Mouse (Mus musculus): ENCODE results near the gene Ehmt1. TPM values are rescaled to one million over a fixed set of nuclear protein-coding genes. Genes with fewer than 3 reads are reported as not detected.

Gene Ehmt1
- polyA plus RNA-seq, 1 experiment, result 0.72 TPM

- Histone ChIP-seq H3K36me3 (ENCODE audit: control insufficient read depth) (peaks cover 67% of the 10 kb centered on the region), H3K27me3 (ENCODE audit: control insufficient read depth) (no peaks in the 10 kb centered on the region), H3K9me3 (ENCODE audit: control insufficient read depth, low read length) (no peaks in the 10 kb centered on the region), H3K4me3 (replicated peaks) (no peak overlapping the region), H3K4me1 (ENCODE audit: control insufficient read depth) (no peaks in the 10 kb centered on the region)
- TF ChIP-seq GATA1 (IDR thresholded peaks at IDR 0.05; ENCODE audit: low read length) (no peak), TAL1 (IDR thresholded peaks at IDR 0.05; ENCODE audit: low read length) (no peak)
Measured at GRCm38 (mm10) chr2:24852408-24852807, 67.0 kb downstream of the Ehmt1 start.

- Histone ChIP-seq H3K4me3 (replicated peaks) (no peak overlapping the region), H3K27me3 (ENCODE audit: control insufficient read depth) (no peaks in the 10 kb centered on the region), H3K9me3 (ENCODE audit: control insufficient read depth, low read length) (no peaks in the 10 kb centered on the region), H3K36me3 (ENCODE audit: control insufficient read depth) (peaks cover 65% of the 10 kb centered on the region), H3K4me1 (ENCODE audit: control insufficient read depth) (peaks cover 5% of the 10 kb centered on the region)
- TF ChIP-seq TAL1 (IDR thresholded peaks at IDR 0.05; ENCODE audit: low read length) (no peak), GATA1 (IDR thresholded peaks at IDR 0.05; ENCODE audit: low read length) (no peak)
Measured at GRCm38 (mm10) chr2:24846557-24846956, 72.9 kb downstream of the Ehmt1 start.

- H3K4me3 ChIP-seq (replicated peaks), result no peak overlapping the region
- H3K36me3 ChIP-seq (ENCODE audit: control insufficient read depth), result peaks cover 63% of the 10 kb centered on the region
- TF ChIP-seq GATA1 (IDR thresholded peaks at IDR 0.05; ENCODE audit: low read length) (no peak), TAL1 (IDR thresholded peaks at IDR 0.05; ENCODE audit: low read length) (no peak)
- no peaks in the 10 kb centered on the region for H3K27me3 ChIP-seq (ENCODE audit: control insufficient read depth)
- no peaks in the 10 kb centered on the region for H3K9me3 ChIP-seq (ENCODE audit: control insufficient read depth, low read length)
- H3K4me1 ChIP-seq (ENCODE audit: control insufficient read depth), result peaks cover 5% of the 10 kb centered on the region
Measured at GRCm38 (mm10) chr2:24845256-24845655, 74.2 kb downstream of the Ehmt1 start.

- peaks cover 49% of the 10 kb centered on the region for H3K36me3 ChIP-seq (ENCODE audit: control insufficient read depth)
- no peak for TF ChIP-seq TAL1 (IDR thresholded peaks at IDR 0.05; ENCODE audit: low read length)
- TF ChIP-seq GATA1 (IDR thresholded peaks at IDR 0.05; ENCODE audit: low read length), result no peak
- no peaks in the 10 kb centered on the region for H3K4me1 ChIP-seq (ENCODE audit: control insufficient read depth)
- H3K9me3 ChIP-seq (ENCODE audit: control insufficient read depth, low read length), result no peaks in the 10 kb centered on the region
- no peaks in the 10 kb centered on the region for H3K27me3 ChIP-seq (ENCODE audit: control insufficient read depth)
- H3K4me3 ChIP-seq (replicated peaks), result no peak overlapping the region
Measured at GRCm38 (mm10) chr2:24830614-24831013, 88.8 kb downstream of the Ehmt1 start.

GRCm38 (mm10) chr2:24809746-24810145 is 109.7 kb downstream of the Ehmt1 start:
- Histone ChIP-seq H3K36me3 (ENCODE audit: control insufficient read depth) (peaks cover 77% of the 10 kb centered on the region), H3K27me3 (ENCODE audit: control insufficient read depth) (no peaks in the 10 kb centered on the region), H3K9me3 (ENCODE audit: control insufficient read depth, low read length) (no peaks in the 10 kb centered on the region), H3K4me3 (replicated peaks) (no peak overlapping the region), H3K4me1 (ENCODE audit: control insufficient read depth) (no peaks in the 10 kb centered on the region)
- TF ChIP-seq TAL1 (IDR thresholded peaks at IDR 0.05; ENCODE audit: low read length) (no peak), GATA1 (IDR thresholded peaks at IDR 0.05; ENCODE audit: low read length) (no peak)

GRCm38 (mm10) chr2:24807691-24808090 is 111.7 kb downstream of the Ehmt1 start:
- Histone ChIP-seq H3K4me1 (ENCODE audit: control insufficient read depth) (no peaks in the 10 kb centered on the region), H3K27me3 (ENCODE audit: control insufficient read depth) (no peaks in the 10 kb centered on the region), H3K4me3 (replicated peaks) (no peak overlapping the region), H3K36me3 (ENCODE audit: control insufficient read depth) (peaks cover 80% of the 10 kb centered on the region), H3K9me3 (ENCODE audit: control insufficient read depth, low read length) (no peaks in the 10 kb centered on the region)
- no peak for TF ChIP-seq TAL1 (IDR thresholded peaks at IDR 0.05; ENCODE audit: low read length)
- TF ChIP-seq GATA1 (IDR thresholded peaks at IDR 0.05; ENCODE audit: low read length), result no peak

- no peak overlapping the region for H3K4me3 ChIP-seq (replicated peaks)
- no peaks in the 10 kb centered on the region for H3K4me1 ChIP-seq (ENCODE audit: control insufficient read depth)
- H3K27me3 ChIP-seq (ENCODE audit: control insufficient read depth), result no peaks in the 10 kb centered on the region
- peaks cover 80% of the 10 kb centered on the region for H3K36me3 ChIP-seq (ENCODE audit: control insufficient read depth)
- H3K9me3 ChIP-seq (ENCODE audit: control insufficient read depth, low read length), result no peaks in the 10 kb centered on the region
- TF ChIP-seq GATA1 (IDR thresholded peaks at IDR 0.05; ENCODE audit: low read length) (no peak), TAL1 (IDR thresholded peaks at IDR 0.05; ENCODE audit: low read length) (no peak)
Measured at GRCm38 (mm10) chr2:24807036-24807435, 112.4 kb downstream of the Ehmt1 start.

- H3K36me3 ChIP-seq (ENCODE audit: control insufficient read depth), result peaks cover 85% of the 10 kb centered on the region
- no peaks in the 10 kb centered on the region for H3K4me1 ChIP-seq (ENCODE audit: control insufficient read depth)
- H3K9me3 ChIP-seq (ENCODE audit: control insufficient read depth, low read length), result no peaks in the 10 kb centered on the region
- no peak overlapping the region for H3K4me3 ChIP-seq (replicated peaks)
- H3K27me3 ChIP-seq (ENCODE audit: control insufficient read depth), result no peaks in the 10 kb centered on the region
- TF ChIP-seq GATA1 (IDR thresholded peaks at IDR 0.05; ENCODE audit: low read length) (no peak), TAL1 (IDR thresholded peaks at IDR 0.05; ENCODE audit: low read length) (no peak)
Measured at GRCm38 (mm10) chr2:24806143-24806542, 113.3 kb downstream of the Ehmt1 start.

GRCm38 (mm10) chr2:24805621-24806020 is 113.8 kb downstream of the Ehmt1 start:
- Histone ChIP-seq H3K9me3 (ENCODE audit: control insufficient read depth, low read length) (no peaks in the 10 kb centered on the region), H3K27me3 (ENCODE audit: control insufficient read depth) (no peaks in the 10 kb centered on the region), H3K4me1 (ENCODE audit: control insufficient read depth) (no peaks in the 10 kb centered on the region), H3K4me3 (replicated peaks) (no peak overlapping the region), H3K36me3 (ENCODE audit: control insufficient read depth) (peaks cover 88% of the 10 kb centered on the region)
- TF ChIP-seq GATA1 (IDR thresholded peaks at IDR 0.05; ENCODE audit: low read length), result no peak
- TF ChIP-seq TAL1 (IDR thresholded peaks at IDR 0.05; ENCODE audit: low read length), result no peak

GRCm38 (mm10) chr2:24796833-24797457 is 122.5 kb downstream of the Ehmt1 start:
- peaks cover 6% of the 10 kb centered on the region for H3K4me1 ChIP-seq (ENCODE audit: control insufficient read depth)
- no peak overlapping the region for H3K4me3 ChIP-seq (replicated peaks)
- no peak for TF ChIP-seq GATA1 (IDR thresholded peaks at IDR 0.05; ENCODE audit: low read length)
- TF ChIP-seq TAL1 (IDR thresholded peaks at IDR 0.05; ENCODE audit: low read length), result no peak
- no peaks in the 10 kb centered on the region for H3K9me3 ChIP-seq (ENCODE audit: control insufficient read depth, low read length)
- no peaks in the 10 kb centered on the region for H3K27me3 ChIP-seq (ENCODE audit: control insufficient read depth)
- H3K36me3 ChIP-seq (ENCODE audit: control insufficient read depth), result peaks cover 83% of the 10 kb centered on the region
